Mouse (Mus musculus): Measurements from ENCODE around the gene Spatc1l.
A peak's percentile ranks its signal among the peaks of the same experiment; 100 is the strongest.

Spatc1l gene

GRCm38 (mm10) chr10:76561972-76562371 is at the start of gene Spatc1l:
Gene Spatc1l (plus strand): TSS chr10:76562272.
- DNase-seq (ENCODE audit: low spot score in 2 of 2): no peak

DNA sequence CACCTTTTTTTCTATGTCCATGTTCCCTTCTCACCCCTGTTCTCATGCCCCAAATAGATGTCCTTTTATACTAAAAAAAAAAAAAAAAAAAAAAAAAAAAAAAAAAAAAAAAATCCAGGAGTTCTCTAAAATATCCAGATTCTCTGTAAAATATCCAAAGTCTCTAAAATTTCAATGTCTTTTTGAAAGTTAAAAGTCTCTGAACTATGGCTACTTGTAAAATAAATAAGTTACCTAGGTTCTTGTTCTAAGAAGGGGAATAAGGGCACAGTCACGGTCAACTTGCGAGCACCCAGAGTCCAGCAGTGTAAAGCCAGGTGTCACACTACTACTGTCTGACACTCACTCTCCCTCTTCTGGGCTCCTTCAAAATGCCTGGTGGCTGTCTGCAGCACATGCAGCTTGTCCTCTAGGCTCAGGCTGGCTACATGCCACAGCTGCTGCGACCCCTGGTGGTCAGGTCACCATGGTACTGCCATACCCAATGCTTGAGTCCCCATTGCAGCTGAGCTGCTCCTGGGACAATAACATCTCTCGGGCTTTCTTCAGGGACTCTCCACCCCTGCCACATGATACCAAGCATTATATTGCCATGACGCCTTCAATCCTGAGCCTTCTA is 49.0 kb upstream of the Spatc1l start:
- DNase-seq (ENCODE audit: low spot score in 2 of 2): peak; percentile 60 to 63

DNA sequence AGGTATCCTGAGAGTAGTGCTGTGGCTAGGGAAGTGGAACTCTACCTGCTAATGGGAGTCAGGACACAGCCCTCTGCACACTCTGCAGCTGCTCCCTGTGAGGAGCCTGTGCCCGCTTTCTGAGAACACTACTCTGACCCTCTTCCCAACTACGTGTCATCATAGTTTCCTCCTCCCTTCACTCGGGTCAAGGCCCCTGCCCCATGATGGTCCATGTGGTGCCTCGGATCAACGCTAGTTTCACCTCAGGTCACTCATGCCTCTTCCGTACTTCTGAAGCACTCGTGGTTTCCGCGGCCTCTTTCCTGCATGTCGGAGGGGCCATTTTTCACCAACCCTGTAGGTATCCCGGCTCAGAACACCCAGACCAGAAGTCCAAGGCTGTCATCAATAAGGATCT is 31.1 kb upstream of the Spatc1l start:
- no peak for DNase-seq (ENCODE audit: low spot score in 2 of 2)

DNA sequence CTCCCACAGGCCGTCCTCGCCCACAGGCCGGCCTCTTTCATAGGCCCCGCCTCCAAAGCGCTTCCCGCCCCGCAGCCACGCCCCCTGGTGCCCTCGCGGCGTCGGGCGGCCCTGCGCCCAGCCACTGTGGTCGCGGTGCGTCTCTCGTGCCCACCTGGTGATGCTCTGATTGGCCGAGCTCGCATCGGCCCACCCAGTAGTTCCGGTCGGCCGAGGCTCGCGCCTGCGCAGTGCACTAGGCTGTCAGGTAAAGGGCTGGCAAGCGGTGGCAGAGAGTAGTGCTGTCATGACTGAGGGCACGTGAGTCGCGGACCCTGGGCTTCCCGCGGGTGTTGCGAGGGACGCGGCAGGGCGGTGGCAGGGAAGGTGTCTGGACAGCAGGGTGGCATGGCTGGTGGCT is 30.7 kb upstream of the Spatc1l start, which contains the start of gene Lss:
Gene Lss (plus strand): TSS at position 214 of the 400 bp plus-strand sequence.
- DNase-seq (ENCODE audit: low spot score in 2 of 2): peak; percentile 97

DNA sequence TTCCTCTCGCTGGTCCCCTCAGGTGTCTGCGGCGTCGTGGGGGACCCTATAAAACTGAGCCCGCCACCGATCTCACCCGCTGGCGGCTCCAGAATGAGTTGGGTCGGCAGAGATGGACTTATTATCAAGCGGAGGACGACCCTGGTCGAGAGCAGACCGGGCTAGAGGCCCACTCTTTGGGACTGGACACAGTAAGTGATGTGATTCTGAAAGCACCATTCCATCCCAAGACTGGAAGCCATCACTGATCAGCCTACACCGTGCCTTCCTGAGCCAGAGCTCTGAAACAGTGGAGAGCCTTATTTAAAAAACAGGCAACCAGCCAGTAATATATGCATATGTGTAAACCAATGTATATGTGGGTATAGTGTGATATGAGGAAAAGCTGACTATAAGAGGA is 30.2 kb upstream of the Spatc1l start:
- no peak for DNase-seq (ENCODE audit: low spot score in 2 of 2)

DNA sequence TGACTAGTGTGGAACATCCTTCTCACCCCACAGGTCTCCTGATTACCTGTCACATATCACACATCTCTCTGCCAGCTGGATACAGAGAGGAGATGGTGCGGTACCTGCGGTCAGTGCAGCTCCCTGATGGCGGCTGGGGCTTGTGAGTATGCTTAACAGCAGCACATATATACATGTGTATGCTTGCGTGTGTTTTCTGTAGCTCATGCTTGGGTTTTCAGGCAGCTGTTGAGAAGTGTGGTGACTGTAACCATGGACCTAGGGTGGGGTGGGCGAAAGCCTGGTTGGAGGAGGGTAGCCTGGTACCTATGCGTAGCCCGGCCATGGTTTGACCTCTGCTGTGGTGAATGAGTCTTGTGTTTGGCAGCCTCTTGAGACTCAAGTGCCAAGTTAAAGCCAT is 26.5 kb upstream of the Spatc1l start:
- no peak for DNase-seq (ENCODE audit: low spot score in 2 of 2)

- DNase-seq (ENCODE audit: low spot score in 2 of 2): no peak
Observed at GRCm38 (mm10) chr10:76537619-76538018, 24.5 kb upstream of the Spatc1l start.

DNA sequence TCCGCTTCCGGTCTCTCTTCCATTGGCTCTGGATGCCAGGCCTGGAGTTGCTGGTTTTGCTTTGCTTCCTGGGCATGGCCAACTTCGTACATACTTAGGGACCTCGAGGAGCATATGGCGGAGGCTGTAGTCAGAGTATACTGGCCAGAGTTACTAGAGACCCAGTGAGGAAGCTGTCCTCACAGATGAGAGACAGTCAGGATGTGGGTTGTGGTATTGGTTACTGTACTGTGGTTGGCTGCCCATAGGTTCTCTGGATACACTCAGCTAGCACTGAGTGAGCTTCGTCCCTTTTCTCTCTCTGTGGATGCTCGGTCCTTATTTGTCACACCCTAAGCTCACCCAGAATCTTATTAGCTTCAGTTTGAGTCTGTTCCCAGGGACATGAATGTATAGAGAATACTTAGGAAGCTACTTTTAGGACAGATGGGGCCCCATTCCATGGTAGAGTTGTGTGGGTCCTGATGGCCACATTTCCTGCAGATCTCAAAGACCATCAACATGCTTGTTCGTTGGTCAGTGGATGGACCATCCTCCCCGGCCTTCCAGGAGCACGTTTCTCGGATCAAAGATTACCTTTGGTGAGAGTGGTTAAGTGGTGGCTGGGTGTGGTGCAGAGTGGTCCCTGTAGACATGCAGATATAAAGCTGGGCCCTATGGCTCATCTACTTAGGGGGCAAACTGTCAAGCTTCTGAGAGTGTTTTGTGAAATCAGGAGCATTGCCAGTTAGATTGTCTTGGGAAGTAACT is 20.6 kb upstream of the Spatc1l start:
- no peak for DNase-seq (ENCODE audit: low spot score in 2 of 2)

DNA sequence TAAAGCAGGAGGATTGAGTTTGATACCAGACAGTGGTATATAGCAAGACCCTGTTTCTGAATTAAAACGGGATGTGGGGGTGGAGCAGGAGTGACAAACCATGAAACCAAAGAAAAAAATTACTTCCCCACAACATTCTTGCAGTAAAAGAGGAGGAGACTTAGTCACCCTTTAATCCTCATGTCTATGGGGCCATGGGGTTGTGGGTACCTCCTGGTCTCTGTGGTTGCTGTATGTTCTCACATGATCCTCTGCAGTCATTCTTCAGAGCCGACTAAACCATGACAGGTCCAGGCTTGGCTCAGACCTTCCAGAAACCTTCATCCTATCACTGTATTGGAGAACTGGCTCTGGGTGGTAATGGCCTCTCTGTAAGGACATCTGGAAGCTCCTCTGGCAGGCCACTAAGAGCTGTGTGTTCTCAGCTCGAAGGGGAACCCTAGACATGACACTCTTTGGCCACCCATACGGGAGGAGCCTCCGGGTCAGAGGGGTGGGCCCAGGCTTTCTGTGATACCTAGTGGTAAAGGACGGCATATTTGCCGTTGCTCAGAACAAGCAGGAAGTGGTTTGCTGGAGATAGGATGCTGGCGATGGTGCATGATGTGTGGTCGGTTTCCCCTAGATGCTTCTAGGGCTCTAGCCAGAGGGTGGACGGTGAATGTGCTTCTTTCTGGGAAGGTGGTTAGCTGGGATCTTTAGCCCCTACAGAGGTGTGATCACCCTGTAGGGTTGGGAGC is 19.3 kb upstream of the Spatc1l start:
- peak; percentile 16 for DNase-seq (ENCODE audit: low spot score in 2 of 2)

DNA sequence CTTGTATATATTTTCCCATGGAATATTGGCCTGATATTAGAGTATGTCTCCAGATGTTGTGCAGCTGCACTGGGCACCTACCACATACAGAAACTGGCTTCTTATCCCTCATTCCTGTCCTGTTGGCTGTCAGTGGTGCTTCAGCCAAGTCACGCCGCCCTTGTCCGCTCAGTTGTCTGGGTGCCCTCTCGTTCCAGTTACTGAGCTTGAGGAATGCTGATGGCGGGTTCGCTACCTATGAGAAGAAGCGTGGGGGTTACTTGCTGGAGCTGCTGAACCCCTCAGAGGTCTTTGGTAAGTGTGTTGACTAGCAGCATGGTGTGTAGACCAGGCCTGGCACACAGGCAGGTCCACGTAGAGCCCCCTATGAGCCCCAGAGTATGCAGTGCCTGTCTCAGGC is 15.5 kb upstream of the Spatc1l start:
- DNase-seq (ENCODE audit: low spot score in 2 of 2): no peak

DNA sequence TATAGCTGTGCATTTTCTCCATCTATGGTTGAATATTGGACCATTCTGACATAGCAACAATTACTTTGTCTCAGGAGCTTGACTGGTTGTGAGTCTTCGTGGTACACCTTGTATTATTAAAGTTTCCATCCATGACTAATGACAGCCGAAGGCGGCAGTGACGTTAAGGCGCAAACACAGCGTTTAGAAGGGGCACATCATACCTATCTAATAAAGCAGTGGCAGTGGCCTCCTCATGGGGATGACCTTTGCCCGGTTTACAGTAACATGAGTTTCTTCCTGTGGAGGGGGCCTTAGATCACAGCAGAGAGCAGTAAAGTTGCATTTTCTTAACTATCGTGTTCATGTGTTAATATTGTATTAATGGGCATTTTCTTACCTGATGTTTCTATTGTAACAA is 13.9 kb upstream of the Spatc1l start:
- no peak for DNase-seq (ENCODE audit: low spot score in 2 of 2)

DNA sequence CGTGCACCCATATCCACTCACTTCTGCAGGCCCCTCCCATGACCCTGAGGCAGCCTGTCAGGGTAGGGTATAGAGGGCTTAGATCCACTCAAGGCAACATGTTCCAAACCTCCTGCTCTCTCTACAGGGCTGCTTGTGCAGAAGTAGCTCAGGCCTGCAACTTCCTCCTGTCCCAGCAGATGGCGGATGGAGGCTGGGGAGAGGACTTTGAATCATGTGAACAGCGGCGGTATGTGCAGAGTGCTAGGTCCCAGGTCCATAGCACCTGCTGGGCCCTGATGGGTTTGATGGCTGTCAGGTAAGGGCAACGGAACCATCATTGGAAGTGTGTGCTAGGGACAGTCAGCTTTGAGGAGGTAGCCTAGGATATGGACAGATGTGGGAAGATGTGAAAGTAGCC is 11.6 kb upstream of the Spatc1l start:
- no peak for DNase-seq (ENCODE audit: low spot score in 2 of 2)

GRCm38 (mm10) chr10:76551556-76551955 is 10.5 kb upstream of the Spatc1l start:
- DNase-seq (ENCODE audit: low spot score in 2 of 2): no peak

GRCm38 (mm10) chr10:76554061-76554460 is 8.0 kb upstream of the Spatc1l start:
- DNase-seq (ENCODE audit: low spot score in 2 of 2): no peak

DNA sequence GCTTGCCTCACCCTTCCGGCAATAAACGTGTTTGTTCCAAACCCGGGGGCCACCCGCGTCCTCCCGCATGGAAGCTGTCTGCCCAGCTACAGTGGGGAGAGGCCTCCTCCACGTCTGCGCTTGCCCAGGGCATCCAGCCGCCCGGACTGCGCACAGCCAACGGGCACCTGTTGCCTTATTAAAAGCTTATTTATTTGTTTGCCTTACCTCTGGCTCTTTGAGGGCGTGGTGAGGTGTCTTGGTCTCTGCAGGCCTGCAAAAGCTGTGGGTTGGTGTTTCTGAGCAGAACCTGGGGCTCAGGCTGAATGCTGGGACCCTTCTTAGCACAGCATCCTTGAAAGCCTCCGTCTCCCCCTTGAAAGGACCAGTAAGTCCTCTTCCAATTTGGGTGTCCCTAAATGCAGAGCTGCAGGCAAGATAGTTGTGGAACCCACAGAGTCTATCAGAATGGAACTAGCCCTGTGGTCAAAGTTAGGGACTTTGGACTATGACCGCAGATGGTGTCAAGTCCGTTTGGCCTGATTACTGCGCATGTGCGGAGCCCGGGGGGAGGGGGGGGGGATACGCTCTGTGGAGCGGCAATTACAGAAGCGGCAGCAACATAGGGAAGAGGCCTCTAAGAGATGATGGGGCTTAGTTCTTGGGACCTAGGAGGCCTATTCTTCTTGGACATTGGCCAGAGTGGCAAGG is 8.1 kb downstream of the Spatc1l start:
- no peak for DNase-seq (ENCODE audit: low spot score in 2 of 2)

GRCm38 (mm10) chr10:76571070-76571469 is 9.0 kb downstream of the Spatc1l start:
- DNase-seq (ENCODE audit: low spot score in 2 of 2): no peak

GRCm38 (mm10) chr10:76572151-76572550 is 10.1 kb downstream of the Spatc1l start:
- no peak for DNase-seq (ENCODE audit: low spot score in 2 of 2)

GRCm38 (mm10) chr10:76575374-76575773 is 13.3 kb downstream of the Spatc1l start, which contains the start of gene Ftcd:
Gene Ftcd (plus strand): TSS chr10:76575648.
- DNase-seq (ENCODE audit: low spot score in 2 of 2): no peak

GRCm38 (mm10) chr10:76576920-76577319 is 14.8 kb downstream of the Spatc1l start:
- no peak for DNase-seq (ENCODE audit: low spot score in 2 of 2)

DNA sequence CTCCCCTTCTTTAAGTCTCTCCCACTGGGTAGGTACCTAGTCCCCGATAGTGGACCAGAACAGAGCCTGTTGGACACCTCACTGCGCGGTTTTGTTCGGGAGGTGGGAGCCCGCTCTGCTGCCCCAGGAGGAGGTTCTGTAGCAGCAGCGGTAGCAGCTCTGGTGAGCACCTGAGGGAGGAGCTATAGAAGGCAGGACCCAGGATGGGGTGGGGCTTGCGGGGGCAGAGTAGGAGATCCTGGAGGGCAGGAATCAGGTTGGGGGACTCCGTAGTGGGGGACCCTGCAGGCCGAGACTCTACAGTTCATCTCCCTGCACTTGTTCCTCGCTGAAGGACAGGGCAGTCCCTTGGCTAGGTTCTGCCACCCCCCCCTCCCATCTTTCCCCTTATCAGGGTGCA is 22.1 kb downstream of the Spatc1l start:
- DNase-seq (ENCODE audit: low spot score in 2 of 2): no peak

DNA sequence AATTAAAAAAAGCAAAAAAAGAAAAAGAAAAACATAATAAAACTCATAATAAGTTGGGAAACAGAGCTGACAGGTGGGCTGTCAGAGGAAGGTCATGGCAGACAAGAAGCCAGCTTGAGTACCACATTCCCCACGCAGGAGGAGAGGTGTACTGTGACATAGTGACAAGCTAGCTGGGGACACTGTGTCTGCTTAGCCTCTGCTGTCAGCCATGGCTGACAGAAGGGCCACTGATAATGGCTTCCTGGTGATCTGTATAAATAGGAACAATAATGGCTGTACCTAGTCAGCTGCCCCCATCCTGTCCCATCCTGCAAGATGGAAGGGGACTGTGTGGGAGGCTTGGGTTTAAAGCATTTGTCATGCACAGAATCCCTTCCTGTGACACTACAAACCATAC is 24.1 kb downstream of the Spatc1l start:
- no peak for DNase-seq (ENCODE audit: low spot score in 2 of 2)

- DNase-seq (ENCODE audit: low spot score in 2 of 2): no peak
Observed at GRCm38 (mm10) chr10:76590197-76590596, 28.1 kb downstream of the Spatc1l start.

All from spleen, postnatal 36 days (tissue).